Mouse (Mus musculus): ENCODE data around the gene Acsm1. TPM values are rescaled to one million over a fixed set of nuclear protein-coding genes. Genes with fewer than 3 reads are reported as not detected.

Acsm1 gene
- polyA plus RNA-seq, 1 experiment from 2014 or later = not detected

DNA sequence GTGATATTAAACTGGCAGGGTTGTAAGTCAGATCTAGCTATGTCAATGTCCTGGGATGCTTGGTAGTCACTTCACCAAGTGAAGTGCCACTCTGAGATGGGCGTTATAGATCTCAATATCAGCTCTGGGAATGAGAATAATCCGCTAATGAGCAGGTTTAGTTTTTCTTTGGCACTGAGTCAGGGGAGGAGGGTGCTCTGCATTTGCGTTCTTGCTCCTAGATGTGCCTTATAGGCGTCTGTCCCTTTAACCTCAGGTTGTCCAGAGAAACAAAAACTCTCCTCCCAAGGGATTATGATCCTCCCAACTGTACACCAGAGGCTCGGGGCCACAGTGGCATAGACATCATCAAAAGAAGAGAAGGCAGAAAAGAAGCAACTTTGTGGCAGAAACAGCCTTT, 82.9 kb downstream of the Acsm1 start, which contains the start of gene Acsm4:
Acsm4 (plus strand) TSS at position 301 of the 400 bp plus-strand sequence.
- no peaks in the 10 kb centered on the region for H3K27me3 ChIP-seq (replicated peaks; ENCODE audit: low read depth, poor library complexity, severe bottlenecking)
- H3K4me3 ChIP-seq = no peak within 1 kb of the TSS
- no peak within 1 kb of the TSS for H3K27ac ChIP-seq (replicated peaks)
- H3K9me3 ChIP-seq = no peaks in the 10 kb centered on the region
- no peaks in the 10 kb centered on the region for H3K36me3 ChIP-seq (replicated peaks)
- whole genome bisulfite sequencing = 80% methylated on average over 5 of the region's 5 CpGs
- H3K4me1 ChIP-seq = no peaks in the 10 kb centered on the region
- DNase-seq (ENCODE audit: low spot score) = no peak

DNA sequence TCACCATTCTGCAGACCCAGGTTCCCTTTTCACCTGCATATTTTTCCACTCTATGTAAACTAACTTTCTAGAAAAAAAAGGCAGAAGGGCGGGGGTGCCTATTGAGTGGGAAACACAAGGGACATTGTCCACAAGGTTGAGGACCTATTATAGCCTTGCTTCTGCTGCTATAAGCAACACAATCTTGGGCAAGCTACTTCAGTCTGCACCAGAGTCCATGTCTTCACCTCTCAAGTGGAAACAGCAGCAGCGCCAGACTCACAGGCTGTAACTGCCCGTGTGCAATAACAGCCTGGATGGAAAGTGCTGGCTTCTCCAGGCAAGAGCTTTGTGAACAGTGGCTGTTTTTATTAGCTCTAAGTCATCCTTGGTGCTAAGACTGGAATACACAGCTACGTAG, 85.5 kb downstream of the Acsm1 start:
- WGBS = 83% methylated on average over 4 of the region's 4 CpGs
- H3K27ac ChIP-seq (replicated peaks) = no peak overlapping the region
- no peaks in the 10 kb centered on the region for H3K36me3 ChIP-seq (replicated peaks)
- DNase-seq (ENCODE audit: low spot score) = no peak
- H3K4me1 ChIP-seq = no peaks in the 10 kb centered on the region
- H3K27me3 ChIP-seq (replicated peaks; ENCODE audit: low read depth, poor library complexity, severe bottlenecking) = no peaks in the 10 kb centered on the region
- H3K4me3 ChIP-seq = no peak overlapping the region
- no peaks in the 10 kb centered on the region for H3K9me3 ChIP-seq

DNA sequence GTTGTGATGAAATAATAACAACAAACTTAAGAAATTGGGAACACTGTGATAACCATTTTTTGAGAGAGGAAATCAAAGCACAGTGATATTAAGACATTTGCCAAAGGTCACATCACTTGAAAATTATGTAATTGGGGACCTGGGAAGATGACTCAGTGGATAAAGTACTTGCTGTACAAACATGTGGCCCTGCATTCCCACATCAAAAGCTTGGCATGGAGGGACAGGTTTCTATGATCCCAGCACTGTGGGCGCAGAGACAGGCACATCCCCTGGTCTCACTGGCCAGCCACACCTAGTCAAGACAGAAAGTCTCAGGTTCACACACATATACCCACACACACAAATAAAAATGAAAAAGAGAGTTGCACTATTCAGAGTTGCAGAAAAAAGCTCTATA, 88.1 kb downstream of the Acsm1 start:
- Histone ChIP-seq H3K4me3 (no peak overlapping the region), H3K27ac (replicated peaks) (no peak overlapping the region), H3K4me1 (no peaks in the 10 kb centered on the region), H3K9me3 (no peaks in the 10 kb centered on the region), H3K36me3 (replicated peaks) (no peaks in the 10 kb centered on the region), H3K27me3 (replicated peaks; ENCODE audit: low read depth, poor library complexity, severe bottlenecking) (no peaks in the 10 kb centered on the region)
- no peak for DNase-seq (ENCODE audit: low spot score)
- 82% methylated on average over 1 of the region's 1 CpGs for WGBS

Other genes starting within 250 kb of the Acsm1 start
- not detected in 2 replicates for gene Gp2, start 147.7 kb upstream of the Acsm1 start, polyA plus RNA-seq (2016; fragmentation: Nextera tagmentation; extraction: Ambion mirVana)
- gene Umod, start 127.7 kb upstream of the Acsm1 start, polyA plus RNA-seq (2016; fragmentation: Nextera tagmentation; extraction: Ambion mirVana) = not detected in 2 replicates
- gene Acsm5, start 87.6 kb upstream of the Acsm1 start, polyA plus RNA-seq (2016; fragmentation: Nextera tagmentation; extraction: Ambion mirVana) = not detected in 2 replicates
- not detected in 2 replicates for gene Pdilt, start 83.5 kb upstream of the Acsm1 start, polyA plus RNA-seq (2016; fragmentation: Nextera tagmentation; extraction: Ambion mirVana)
- not detected in 2 replicates for gene Acsm2, start 52.7 kb upstream of the Acsm1 start, polyA plus RNA-seq (2016; fragmentation: Nextera tagmentation; extraction: Ambion mirVana)
- gene Acsm4, start 83.0 kb downstream of the Acsm1 start, polyA plus RNA-seq (2016; fragmentation: Nextera tagmentation; extraction: Ambion mirVana) = 0.06 and 1.1 TPM in 2 replicates
- gene Thumpd1, start 113.8 kb downstream of the Acsm1 start, polyA plus RNA-seq (2016; fragmentation: Nextera tagmentation; extraction: Ambion mirVana) = 105 and 107 TPM in 2 replicates
- 0.15 TPM in 1 of 2 replicates, not detected in the other for gene Acsm3, start 153.9 kb downstream of the Acsm1 start, polyA plus RNA-seq (2016; fragmentation: Nextera tagmentation; extraction: Ambion mirVana)
- 25.5 and 27.1 TPM in 2 replicates for gene Rexo5, start 187.0 kb downstream of the Acsm1 start, polyA plus RNA-seq (2016; fragmentation: Nextera tagmentation; extraction: Ambion mirVana)
- 27.4 and 28.1 TPM in 2 replicates for gene Eri2, start 187.0 kb downstream of the Acsm1 start, polyA plus RNA-seq (2016; fragmentation: Nextera tagmentation; extraction: Ambion mirVana)